Mouse (Mus musculus) small intestine, adult 2 months (tissue): ENCODE data around the gene Gcm2. TPM values are rescaled to one million over a fixed set of nuclear protein-coding genes. Genes with fewer than 3 reads are reported as not detected.

Source experiments
- H3K27ac ChIP-seq: fragments of 200-500 bp; 2 replicates; pipeline ENCODE4 v1.5.1; 2012; ENCODE audit warnings: low read depth, low read length, control low read depth, inconsistent platforms; ENCODE audit not compliant: insufficient read depth
- H3K27me3 ChIP-seq: fragments of 200-500 bp; 2 replicates; pipeline ENCODE4 v1.6.1; 2012; ENCODE audit warnings: mild to moderate bottlenecking, moderate library complexity, low read length, inconsistent platforms; ENCODE audit not compliant: control insufficient read depth, insufficient read depth
- H3K36me3 ChIP-seq: fragments of 200-500 bp; 2 replicates; pipeline ENCODE4 v1.6.1; 2012; ENCODE audit warnings: mild to moderate bottlenecking, low read length, control low read depth, inconsistent platforms; ENCODE audit not compliant: control insufficient read depth, insufficient read depth
- H3K4me1 ChIP-seq: fragments of 200-500 bp; 2 replicates; pipeline ENCODE4 v1.6.1; 2012; ENCODE audit warnings: low read length, inconsistent platforms, mixed read lengths; ENCODE audit not compliant: control insufficient read depth, insufficient read depth, insufficient read length
- H3K4me3 ChIP-seq: fragments of 200-500 bp; 2 replicates; pipeline ENCODE4 v1.5.1; 2012; ENCODE audit warnings: low read depth, mild to moderate bottlenecking, control low read depth, inconsistent platforms, low read length, moderate library complexity
- CTCF ChIP-seq: fragments of 200-500 bp; IDR thresholded peaks from 2 replicates; pipeline ENCODE4 v1.5.1; 2012; ENCODE audit warnings: low read depth, mild to moderate bottlenecking, control low read depth, inconsistent platforms, low read length, moderate library complexity, mixed read lengths; ENCODE audit not compliant: insufficient replicate concordance, insufficient read length; ENCODE audit errors: extremely low read depth
- POLR2A ChIP-seq: fragments of 200-500 bp; IDR thresholded peaks from 2 replicates; pipeline ENCODE4 v1.6.1; 2012; ENCODE audit warnings: low read depth, mild to moderate bottlenecking, control low read depth, inconsistent platforms, low read length, moderate library complexity
- WGBS: fragments of 180-500 bp; shearing (Covaris S2); methylation state at CpG from one replicate; pipeline ENCODE4 v1.1.7; 2018; 5-methylcytosine and 5-hydroxymethylcytosine counted together
- polyA plus RNA-seq: library from polyadenylated mRNA; depleted of rRNA; stranded (reverse); fragments of >200 nt; gene quantifications from 2 replicates; pipeline ENCODE4 v1.2.3, GENCODE M21; 2012; rRNA removed

Gene Gcm2
- polyA plus RNA-seq, 1 experiment: not detected

DNA sequence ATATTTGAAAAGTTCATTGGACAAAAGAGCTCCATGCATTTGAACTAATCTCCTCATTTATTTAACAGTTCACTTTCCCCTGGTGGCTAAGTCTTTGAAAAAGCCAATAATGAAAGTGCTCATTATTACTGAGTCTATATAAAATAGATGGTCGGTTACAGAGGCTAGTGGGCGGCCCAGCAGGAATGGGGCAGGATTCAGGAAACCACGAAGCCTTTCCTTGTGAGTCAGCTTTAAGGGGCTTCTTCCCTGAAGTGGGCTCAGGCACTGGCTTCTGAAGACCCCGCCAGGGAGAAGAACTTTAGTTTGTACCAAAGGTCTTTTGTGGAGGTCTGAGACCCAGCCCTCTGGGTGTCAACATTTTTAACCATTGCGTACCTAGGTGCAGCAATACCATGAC lies 58.9 kb downstream of the Gcm2 start:
- 75% methylated on average over 5 of the region's 5 CpGs for WGBS
- no peaks in the 10 kb centered on the region for H3K4me1 ChIP-seq
- TF ChIP-seq POLR2A: no peak
- no peak for TF ChIP-seq CTCF

More for the DNA sequence above, 58.9 kb downstream of the Gcm2 start:
- H3K27me3 ChIP-seq: no peaks in the 10 kb centered on the region
- H3K4me3 ChIP-seq: no peak overlapping the region
- H3K36me3 ChIP-seq: no peaks in the 10 kb centered on the region
- H3K27ac ChIP-seq: no peak overlapping the region

Other genes starting within 250 kb of the Gcm2 start
- 19.2 and 31.5 TPM in 2 replicates for gene Pak1ip1, start 110.0 kb downstream of the Gcm2 start, polyA plus RNA-seq
- gene Tmem14c, start 94.7 kb downstream of the Gcm2 start, polyA plus RNA-seq: 64.4 and 79.0 TPM in 2 replicates
- gene Mak, start 31.3 kb downstream of the Gcm2 start, polyA plus RNA-seq: 0.01 TPM in 1 of 2 replicates, not detected in the other
- 0.04 TPM in 1 of 2 replicates, not detected in the other for gene Sycp2l, start 3.3 kb upstream of the Gcm2 start, polyA plus RNA-seq
- 0.05 and 0.08 TPM in 2 replicates for gene Elovl2, start 109.4 kb upstream of the Gcm2 start, polyA plus RNA-seq
- 1.8 and 1.9 TPM in 2 replicates for gene Smim13, start 138.8 kb upstream of the Gcm2 start, polyA plus RNA-seq
- not detected in 2 replicates for gene Gm17364, start 162.9 kb upstream of the Gcm2 start, polyA plus RNA-seq